Mouse (Mus musculus) bone marrow macrophage, adult 2 months (primary cell): ENCODE measurements around the gene Ncbp3. TPM values are rescaled to one million over a fixed set of nuclear protein-coding genes. Genes with fewer than 3 reads are reported as not detected.

Source experiments
- H3K27ac ChIP-seq: 2 replicates; pipeline ENCODE4 v1.5.1; 2012; ENCODE audit warnings: low read depth, low read length; ENCODE audit not compliant: insufficient read depth
- H3K4me1 ChIP-seq: 2 replicates; pipeline ENCODE4 v1.6.1; 2012; ENCODE audit warnings: low read length; ENCODE audit not compliant: control insufficient read depth, insufficient read depth
- H3K4me3 ChIP-seq: 2 replicates; pipeline ENCODE4 v1.5.1; 2012; ENCODE audit warnings: mild to moderate bottlenecking, low read length, moderate library complexity; ENCODE audit not compliant: insufficient read depth
- CTCF ChIP-seq: IDR thresholded peaks from 2 replicates; pipeline ENCODE4 v1.5.1; 2012; ENCODE audit warnings: low read depth, mild to moderate bottlenecking, low read length, moderate library complexity
- POLR2A ChIP-seq: IDR thresholded peaks from 2 replicates; pipeline ENCODE4 v1.6.1; 2012; ENCODE audit warnings: mild to moderate bottlenecking, low read depth, low read length, borderline replicate concordance
- polyA plus RNA-seq: library from polyadenylated mRNA; stranded (reverse); fragments of >200 nt; gene quantifications from 2 replicates; pipeline ENCODE4 v1.2.4, GENCODE M21; 2012; ENCODE audit not compliant: missing spikeins, insufficient read depth, insufficient read length

The Ncbp3 gene
- polyA plus RNA-seq, 1 experiment, result 6.4 TPM

DNA sequence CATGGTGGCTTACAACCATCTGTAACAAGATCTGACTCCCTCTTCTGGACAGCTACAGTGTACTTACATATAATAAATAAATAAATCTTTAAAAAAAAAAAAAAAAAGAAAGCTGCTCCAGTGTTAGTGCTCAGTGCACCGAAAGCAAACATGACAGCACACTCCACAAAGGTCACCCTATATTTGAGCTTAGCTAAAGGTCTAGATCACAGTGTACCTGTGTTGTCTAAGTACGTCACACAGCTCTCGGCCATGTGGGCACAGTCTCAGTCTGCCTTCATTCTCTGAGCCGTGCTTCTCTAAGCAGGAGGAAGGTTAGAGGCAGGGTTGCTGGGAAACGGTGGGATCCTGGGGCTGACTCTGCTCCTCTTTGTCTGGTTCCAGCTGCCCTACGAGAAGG, 78.9 kb downstream of the Ncbp3 start:
- H3K27ac ChIP-seq, result no peak overlapping the region
- H3K4me3 ChIP-seq, result no peak overlapping the region
- TF ChIP-seq POLR2A (no peak), CTCF (no peak)
- peaks cover 27% of the 10 kb centered on the region for H3K4me1 ChIP-seq

DNA sequence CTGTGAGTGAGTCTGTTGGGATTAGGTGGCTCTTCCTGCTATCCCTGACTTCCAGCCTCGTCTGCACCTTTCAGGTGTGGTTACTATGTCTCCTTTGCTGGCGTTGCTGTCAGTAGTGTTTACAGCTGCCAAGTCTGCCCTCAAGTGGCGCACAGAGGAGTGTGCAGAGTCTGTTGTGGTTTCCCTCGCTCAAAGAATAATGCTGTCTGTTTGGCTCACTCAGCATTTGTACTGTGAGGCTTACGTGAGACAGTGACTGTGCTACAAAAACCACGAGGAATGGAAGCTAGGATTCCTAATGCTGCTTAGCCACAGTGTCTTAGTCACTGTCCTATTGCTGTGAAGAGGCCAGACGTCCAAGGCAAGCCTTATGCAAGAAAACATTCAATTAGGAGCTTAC, 83.4 kb downstream of the Ncbp3 start:
- TF ChIP-seq POLR2A, result no peak
- no peak for TF ChIP-seq CTCF
- no peak overlapping the region for H3K27ac ChIP-seq
- no peak overlapping the region for H3K4me3 ChIP-seq
- H3K4me1 ChIP-seq, result peaks cover 46% of the 10 kb centered on the region

DNA sequence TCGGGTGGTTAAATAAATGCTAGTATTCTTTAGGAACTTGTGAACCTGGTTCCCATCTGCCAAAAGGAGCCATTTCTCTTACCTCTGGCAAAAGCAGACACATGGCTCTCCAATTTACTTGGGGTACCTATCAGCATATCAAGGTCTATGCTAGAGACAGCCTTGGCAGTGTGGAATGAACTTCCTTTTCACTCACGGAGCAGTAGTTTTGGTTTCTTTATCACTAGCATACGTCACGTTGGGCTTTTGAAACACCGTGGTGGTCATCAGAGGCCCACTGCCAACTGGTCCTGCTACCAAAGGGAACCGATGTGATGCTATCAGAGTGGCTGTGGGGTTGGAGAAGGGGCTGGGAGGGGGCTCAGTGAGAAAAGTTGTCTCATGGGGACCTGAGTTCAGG, 85.4 kb downstream of the Ncbp3 start:
- no peak overlapping the region for H3K4me3 ChIP-seq
- TF ChIP-seq POLR2A (no peak), CTCF (no peak)
- peaks cover 52% of the 10 kb centered on the region for H3K4me1 ChIP-seq
- H3K27ac ChIP-seq, result no peak overlapping the region

DNA sequence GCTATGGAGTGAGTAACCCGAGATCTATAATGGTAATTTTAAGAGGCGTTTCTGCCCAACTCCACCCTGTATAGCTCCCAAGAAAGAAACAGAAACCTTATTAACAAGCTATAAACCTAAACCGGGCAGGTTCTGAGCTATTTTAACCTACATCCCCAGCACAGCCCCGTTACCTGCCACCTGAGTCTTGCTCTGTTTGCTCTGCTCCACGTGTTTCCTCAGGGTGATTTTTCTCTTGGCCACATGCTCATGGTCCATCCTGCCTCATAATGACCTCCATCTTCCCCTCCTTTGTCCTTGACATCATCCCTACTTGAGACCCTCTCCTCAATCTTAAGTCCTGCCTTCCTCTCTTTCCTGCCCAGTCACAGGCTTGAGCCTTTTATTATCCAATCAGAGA, 86.6 kb downstream of the Ncbp3 start:
- Histone ChIP-seq H3K4me3 (no peak overlapping the region), H3K27ac (no peak overlapping the region), H3K4me1 (peaks cover 43% of the 10 kb centered on the region)
- no peak for TF ChIP-seq POLR2A
- no peak for TF ChIP-seq CTCF

DNA sequence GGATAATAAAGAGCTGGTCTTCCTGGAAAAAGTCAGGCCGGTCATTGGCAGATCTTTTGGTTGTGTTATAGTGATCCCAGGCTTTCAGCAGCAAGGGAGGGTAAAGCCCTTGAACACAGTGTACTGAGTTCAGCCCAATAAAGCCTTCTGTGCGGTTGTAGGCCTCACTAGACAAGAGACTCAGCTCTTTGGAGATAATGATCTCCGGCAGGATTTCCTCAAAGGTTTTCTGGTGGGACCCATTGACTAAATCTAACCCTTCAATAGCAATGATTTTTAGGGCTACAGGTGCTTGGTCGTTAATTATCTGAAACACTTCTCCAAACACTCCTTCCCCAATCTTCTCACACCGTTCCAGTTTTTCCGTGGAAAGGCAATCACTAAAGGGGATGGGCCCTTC, 89.0 kb downstream of the Ncbp3 start:
- Histone ChIP-seq H3K4me1 (peaks cover 24% of the 10 kb centered on the region), H3K27ac (no peak overlapping the region), H3K4me3 (peak overlapping the region; percentile 92)
- TF ChIP-seq CTCF (no peak), POLR2A (no peak)

DNA sequence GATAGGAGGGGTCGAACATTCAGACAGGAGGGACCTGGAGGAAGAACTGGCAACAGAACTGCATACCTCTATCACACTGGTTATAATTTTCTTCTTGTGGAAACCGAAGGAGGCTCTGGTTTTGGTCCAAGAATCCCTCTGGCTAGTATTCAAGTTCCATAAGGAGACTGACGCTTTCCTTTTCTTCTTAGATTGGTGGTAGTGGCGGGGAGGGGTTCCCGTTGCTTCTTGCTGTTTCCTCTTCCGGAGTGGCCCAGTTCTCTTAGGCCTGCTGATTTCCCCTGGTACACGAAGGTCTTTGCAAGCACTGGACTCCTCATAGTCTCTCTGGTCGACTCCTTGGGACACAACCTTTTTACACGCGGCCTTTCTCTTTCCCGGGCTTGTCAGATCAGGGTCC, 89.5 kb downstream of the Ncbp3 start:
- Histone ChIP-seq H3K27ac (peak overlapping the region; percentile 27), H3K4me1 (peaks cover 23% of the 10 kb centered on the region), H3K4me3 (peak overlapping the region; percentile 92)
- TF ChIP-seq POLR2A (no peak), CTCF (no peak)

DNA sequence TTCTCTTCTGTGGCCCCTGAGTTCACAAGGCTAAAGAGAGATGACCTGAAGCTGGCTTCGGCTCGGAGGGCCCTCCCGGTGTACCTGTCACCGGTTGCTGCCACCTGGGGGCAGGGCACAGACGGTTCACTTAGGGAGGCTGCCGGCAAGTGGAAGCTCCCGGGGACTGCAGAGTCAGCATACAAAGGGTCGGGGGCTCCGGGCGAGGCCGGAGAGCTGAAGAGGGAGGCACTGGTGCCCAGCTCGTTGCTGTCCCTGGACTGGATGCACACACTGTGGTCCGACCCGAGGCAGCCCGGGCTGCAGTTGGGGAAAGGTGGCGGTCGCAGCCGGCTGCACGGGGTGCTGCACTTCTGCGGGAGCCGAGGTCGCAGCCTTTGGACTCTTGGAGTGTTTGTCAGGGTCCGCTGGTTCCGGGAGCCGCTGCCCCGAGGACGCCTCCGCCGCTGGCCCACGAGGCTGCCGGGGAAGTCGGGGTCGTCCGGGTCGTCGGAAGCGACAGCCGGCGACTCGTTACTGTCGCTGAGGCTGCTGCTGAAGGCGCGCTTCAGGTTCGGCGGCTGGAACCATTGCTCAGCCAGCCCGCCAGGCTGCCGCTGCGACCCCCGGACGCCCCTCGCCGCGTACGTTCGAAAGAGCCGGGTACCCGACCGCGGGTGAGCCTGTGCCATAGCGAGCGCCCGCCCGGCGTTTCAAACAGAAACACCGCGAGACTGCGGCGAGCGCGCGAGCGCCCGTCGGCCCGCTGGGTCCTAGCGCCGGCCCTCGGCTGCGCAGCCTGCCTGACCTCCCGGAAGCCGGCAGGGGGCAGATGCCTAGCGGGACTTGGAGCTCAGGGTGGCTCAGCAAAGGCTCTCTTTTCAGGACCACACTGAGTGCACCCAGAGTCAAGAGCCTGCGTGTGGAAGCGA, 90.3 kb downstream of the Ncbp3 start, which contains the start of gene Haspin:
Haspin (minus strand) TSS at position 704 of the 911 bp plus-strand sequence.
- H3K27ac ChIP-seq, result peak within 1 kb of the TSS; percentile 27
- H3K4me1 ChIP-seq, result peaks cover 23% of the 10 kb centered on the region
- peak; percentile 56; the same call in 1 of the 2 replicates for TF ChIP-seq CTCF
- no peak for TF ChIP-seq POLR2A
- H3K4me3 ChIP-seq, result peak within 1 kb of the TSS; percentile 92

Other genes starting within 250 kb of the Ncbp3 start
- 6.7 TPM in 2 replicates for gene Atp2a3, start 86.6 kb upstream of the Ncbp3 start, polyA plus RNA-seq
- gene P2rx1, start 48.7 kb upstream of the Ncbp3 start, polyA plus RNA-seq, result 0.39 TPM in 1 of 2 replicates, not detected in the other
- gene Camkk1, start 28.8 kb upstream of the Ncbp3 start, polyA plus RNA-seq, result not detected in 2 replicates
- not detected in 2 replicates for gene Itgae, start 42.8 kb downstream of the Ncbp3 start, polyA plus RNA-seq
- 8.7 and 9.0 TPM in 2 replicates for gene Haspin, start 90.5 kb downstream of the Ncbp3 start, polyA plus RNA-seq
- gene P2rx5, start 112.6 kb downstream of the Ncbp3 start, polyA plus RNA-seq, result not detected in 2 replicates
- 41.3 and 43.1 TPM in 2 replicates for gene Emc6, start 129.3 kb downstream of the Ncbp3 start, polyA plus RNA-seq
- 35.4 and 37.3 TPM in 2 replicates for gene Tax1bp3, start 129.3 kb downstream of the Ncbp3 start, polyA plus RNA-seq
- gene Ctns, start 151.3 kb downstream of the Ncbp3 start, polyA plus RNA-seq, result 48.2 and 49.7 TPM in 2 replicates
- 3.3 and 4.0 TPM in 2 replicates for gene Shpk, start 151.7 kb downstream of the Ncbp3 start, polyA plus RNA-seq
- not detected in 2 replicates for gene Trpv1, start 186.5 kb downstream of the Ncbp3 start, polyA plus RNA-seq
- not detected in 2 replicates for gene Trpv3, start 219.6 kb downstream of the Ncbp3 start, polyA plus RNA-seq